Mouse (Mus musculus) heart, embryonic 10.5 days (tissue): ENCODE data around the gene Npy4r. TPM values are rescaled to one million over a fixed set of nuclear protein-coding genes. Genes with fewer than 3 reads are reported as not detected.

ENCODE experiments used
- DNase-seq: peaks from one replicate; pipeline ENCODE4 v3.0.0-alpha.2; 2017; ENCODE audit warnings: low spot score
- H3K27ac ChIP-seq: fragments of 300-500 bp; sonication (generic); 2 replicates; pipeline ENCODE4 v1.5.1; 2016; ENCODE audit warnings: mild to moderate bottlenecking
- H3K27me3 ChIP-seq: fragments of 300-500 bp; sonication (generic); 2 replicates; pipeline ENCODE4 v1.6.1; 2016; ENCODE audit warnings: mild to moderate bottlenecking; ENCODE audit not compliant: poor library complexity, insufficient read depth, severe bottlenecking
- H3K36me3 ChIP-seq: fragments of 300-500 bp; sonication (generic); 2 replicates; pipeline ENCODE4 v1.6.1; 2016; ENCODE audit warnings: mild to moderate bottlenecking, moderate library complexity
- H3K4me1 ChIP-seq: fragments of 300-500 bp; sonication (generic); 2 replicates; pipeline ENCODE4 v1.6.1; 2016; ENCODE audit warnings: mild to moderate bottlenecking
- H3K4me3 ChIP-seq: fragments of 300-500 bp; sonication (generic); 2 replicates; pipeline ENCODE4 v1.5.1; 2016; ENCODE audit warnings: mild to moderate bottlenecking, moderate library complexity
- H3K9me3 ChIP-seq: fragments of 300-500 bp; sonication (generic); 2 replicates; pipeline ENCODE4 v1.6.1; 2016; ENCODE audit warnings: mild to moderate bottlenecking, moderate library complexity
- WGBS: fragments of 180-500 bp; shearing (Covaris S2); methylation state at CpG from one replicate; pipeline ENCODE4 v1.1.7; 2016; 5-methylcytosine and 5-hydroxymethylcytosine counted together
- polyA plus RNA-seq: library from polyadenylated mRNA; unstranded; fragments of >200 nt; fragmentation: Nextera tagmentation; extraction: Ambion mirVana; gene quantifications from 2 replicates; pipeline ENCODE4 v1.2.1, GENCODE M21; 2016

Npy4r gene
- polyA plus RNA-seq, 1 experiment from 2014 or later: 0.04 TPM

DNA sequence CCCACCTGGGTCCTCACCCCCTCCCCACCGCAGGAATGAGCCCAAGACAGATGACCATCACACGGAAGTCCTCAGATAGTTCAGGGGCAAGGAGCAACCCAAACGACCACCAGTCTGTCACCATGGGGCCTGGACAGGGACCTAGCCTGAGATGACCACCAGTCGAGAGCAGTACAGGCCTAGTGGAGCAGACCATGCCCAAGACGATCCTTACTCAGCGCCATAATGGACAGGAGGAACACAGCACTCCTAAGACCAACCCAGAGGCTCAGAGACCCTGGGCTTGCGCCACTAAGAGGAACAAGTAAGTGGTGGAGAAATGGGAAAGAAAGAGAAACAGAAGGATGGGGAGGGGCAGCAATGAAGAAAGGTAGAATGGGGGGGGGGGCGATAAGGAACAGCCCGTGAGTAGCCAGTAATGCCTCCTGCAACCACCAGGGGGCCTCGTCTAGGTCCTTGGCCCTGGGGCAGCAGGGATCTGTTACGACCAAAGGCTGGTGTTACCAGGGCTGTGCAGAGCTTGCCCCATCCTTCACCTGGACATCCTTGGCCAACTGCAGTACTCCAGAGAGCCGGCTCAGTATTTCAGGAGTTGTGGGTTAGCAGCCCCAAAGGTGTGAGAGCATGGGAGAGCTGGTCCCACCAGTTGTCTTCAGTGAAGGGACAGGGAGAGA lies 45.8 kb downstream of the Npy4r start:
- Histone ChIP-seq H3K4me1 (peaks cover 16% of the 10 kb centered on the region), H3K4me3 (no peak overlapping the region), H3K27me3 (no peaks in the 10 kb centered on the region), H3K9me3 (no peaks in the 10 kb centered on the region), H3K27ac (no peak overlapping the region), H3K36me3 (no peaks in the 10 kb centered on the region)
- peak; percentile 65 for DNase-seq
- WGBS: 50% methylated on average over 12 of the region's 12 CpGs

- no peaks in the 10 kb centered on the region for H3K36me3 ChIP-seq
- H3K4me1 ChIP-seq: peaks cover 16% of the 10 kb centered on the region
- H3K27ac ChIP-seq: no peak overlapping the region
- no peaks in the 10 kb centered on the region for H3K9me3 ChIP-seq
- H3K27me3 ChIP-seq: no peaks in the 10 kb centered on the region
- no peak overlapping the region for H3K4me3 ChIP-seq
- peak; percentile 87 for DNase-seq
- WGBS: 23% methylated on average over 8 of the region's 8 CpGs
These were observed 47.4 kb downstream of the Npy4r start for GRCm38 (mm10) chr14:34104892-34105291.

- no peak overlapping the region for H3K27ac ChIP-seq
- H3K4me3 ChIP-seq: no peak overlapping the region
- no peaks in the 10 kb centered on the region for H3K36me3 ChIP-seq
- DNase-seq: peak; percentile 52
- 38% methylated on average over 3 of the region's 3 CpGs for WGBS
- H3K27me3 ChIP-seq: no peaks in the 10 kb centered on the region
- peaks cover 16% of the 10 kb centered on the region for H3K4me1 ChIP-seq
- no peaks in the 10 kb centered on the region for H3K9me3 ChIP-seq
These were observed 48.4 kb downstream of the Npy4r start for GRCm38 (mm10) chr14:34103855-34104254.

DNA sequence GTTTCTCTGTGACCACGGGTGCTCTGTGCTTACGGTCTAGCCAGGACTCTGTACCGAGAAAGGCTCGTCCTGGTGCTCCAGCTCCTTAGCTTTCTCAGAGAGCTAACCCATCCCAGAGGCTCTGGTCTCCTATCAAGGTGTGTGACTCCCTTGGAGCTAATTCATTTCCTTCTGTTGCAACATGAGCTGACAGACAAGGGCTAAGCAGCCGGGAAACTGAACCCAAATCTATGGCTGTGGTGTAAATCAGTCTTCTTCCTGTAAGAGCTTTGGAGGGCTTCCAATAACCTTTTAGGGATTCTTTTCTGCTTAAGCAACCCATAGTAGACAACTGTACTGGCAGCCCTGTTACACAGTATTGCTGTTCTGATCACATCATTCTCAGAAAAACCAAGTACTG lies 49.7 kb downstream of the Npy4r start, which contains the start of gene A630023A22Rik:
Gene A630023A22Rik, minus strand, starts transcription at position 154 of the 400 bp plus-strand sequence.
- no peaks in the 10 kb centered on the region for H3K36me3 ChIP-seq
- H3K27ac ChIP-seq: no peak within 1 kb of the TSS
- H3K9me3 ChIP-seq: no peaks in the 10 kb centered on the region
- peaks cover 16% of the 10 kb centered on the region for H3K4me1 ChIP-seq
- peak; percentile 53 for DNase-seq
- no peaks in the 10 kb centered on the region for H3K27me3 ChIP-seq
- no peak within 1 kb of the TSS for H3K4me3 ChIP-seq
- 74% methylated on average over 5 of the region's 5 CpGs for WGBS

DNA sequence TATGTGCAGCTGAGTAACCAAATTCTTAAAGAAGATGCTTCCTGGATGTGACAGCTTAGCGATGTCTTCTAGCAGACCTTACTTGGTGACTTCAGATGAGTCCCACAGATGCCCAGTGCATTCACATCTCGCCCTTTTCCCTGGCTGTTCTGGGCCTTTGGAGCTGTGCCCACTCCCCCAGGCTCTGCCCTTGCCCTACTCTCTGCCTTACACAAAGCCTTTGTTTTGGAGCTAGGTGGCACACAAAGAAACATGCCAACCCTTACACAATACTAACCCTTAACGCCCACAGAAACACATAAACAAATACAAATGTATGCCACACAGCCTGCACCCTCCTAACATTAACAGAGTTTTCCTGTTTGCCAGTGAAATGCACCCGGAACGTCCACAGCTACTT lies 56.1 kb downstream of the Npy4r start:
- no peak for DNase-seq
- Histone ChIP-seq H3K27ac (no peak overlapping the region), H3K27me3 (no peaks in the 10 kb centered on the region), H3K4me3 (no peak overlapping the region), H3K36me3 (no peaks in the 10 kb centered on the region), H3K9me3 (no peaks in the 10 kb centered on the region), H3K4me1 (no peaks in the 10 kb centered on the region)
- 67% methylated on average over 5 of the region's 5 CpGs for WGBS

Other genes starting within 250 kb of the Npy4r start
- 0.32 and 2.8 TPM in 2 replicates for gene Gdf10, start 228.9 kb downstream of the Npy4r start, polyA plus RNA-seq
- gene Gdf2, start 211.4 kb downstream of the Npy4r start, polyA plus RNA-seq: 0.69 and 4.3 TPM in 2 replicates
- gene Rbp3, start 198.5 kb downstream of the Npy4r start, polyA plus RNA-seq: 0.05 and 0.36 TPM in 2 replicates
- 0.03 and 0.12 TPM in 2 replicates for gene Zfp488, start 173.7 kb downstream of the Npy4r start, polyA plus RNA-seq
- gene Gm30083, start 137.3 kb downstream of the Npy4r start, polyA plus RNA-seq: not detected in 2 replicates
- not detected in 2 replicates for gene Gm5460, start 135.7 kb downstream of the Npy4r start, polyA plus RNA-seq
- gene Antxrl, start 99.8 kb downstream of the Npy4r start, polyA plus RNA-seq: not detected in 2 replicates
- gene Anxa8, start 66.5 kb downstream of the Npy4r start, polyA plus RNA-seq: 0.49 and 0.53 TPM in 2 replicates
- not detected in 2 replicates for gene A630023A22Rik, start 49.7 kb downstream of the Npy4r start, polyA plus RNA-seq
- gene Gprin2, start 49.2 kb upstream of the Npy4r start, polyA plus RNA-seq: 0.17 and 0.46 TPM in 2 replicates
- 0.29 and 0.52 TPM in 2 replicates for gene Syt15, start 67.1 kb upstream of the Npy4r start, polyA plus RNA-seq
- gene Shld2, start 158.0 kb upstream of the Npy4r start, polyA plus RNA-seq: 9.0 TPM in 2 replicates
- gene Glud1, start 158.2 kb upstream of the Npy4r start, polyA plus RNA-seq: 66.6 and 87.3 TPM in 2 replicates
- gene Fam25c, start 202.9 kb upstream of the Npy4r start, polyA plus RNA-seq: not detected in 2 replicates
- 2.3 and 4.6 TPM in 2 replicates for gene Sncg, start 222.3 kb upstream of the Npy4r start, polyA plus RNA-seq
- 13.9 and 23.7 TPM in 2 replicates for gene Mmrn2, start 223.0 kb upstream of the Npy4r start, polyA plus RNA-seq